8 mouse cellular contexts compared by ENCODE assay signal in genomic region chr4:101168189-101168778, GRCm38 (mm10).
DNase-seq lines count a peak whose midpoint lies in the region; ATAC-seq and TF ChIP-seq lines count a peak whose summit lies in the region.

No protein-coding gene starts in this region.

- peaks cover 28% of the 10 kb centered on the region for H3K36me3 ChIP-seq in hindbrain, postnatal 0 days (ENCODE audit: insufficient read depth, low read length)
- peaks cover 87% of the 10 kb centered on the region for H3K36me3 ChIP-seq in liver, embryonic 12.5 days
- H3K36me3 ChIP-seq in neural tube, embryonic 13.5 days: peaks cover 41% of the 10 kb centered on the region

- H3K4me3 ChIP-seq in hindbrain, postnatal 0 days (ENCODE audit: low read length): no peak overlapping the region
- no peak overlapping the region for H3K4me3 ChIP-seq in liver, embryonic 12.5 days
- no peak overlapping the region for H3K4me3 ChIP-seq in neural tube, embryonic 13.5 days

- peak; percentile 90 for TF ChIP-seq CTCF in hindbrain, postnatal 0 days (IDR thresholded peaks at IDR 0.05; ENCODE audit: low read depth)

- peak; percentile 90 for ATAC-seq in hindbrain, postnatal 0 days
- peak; percentile 48; the same call in 1 of the 2 replicates for ATAC-seq in liver, embryonic 12.5 days
- peak; percentile 52 for ATAC-seq in neural tube, embryonic 13.5 days (ENCODE audit: low read depth)

- no peaks in the 10 kb centered on the region for H3K9me3 ChIP-seq in hindbrain, postnatal 0 days (ENCODE audit: low read length)
- no peaks in the 10 kb centered on the region for H3K9me3 ChIP-seq in liver, embryonic 12.5 days (replicated peaks)
- H3K9me3 ChIP-seq in neural tube, embryonic 13.5 days: no peaks in the 10 kb centered on the region

- H3K4me2 ChIP-seq in hindbrain, postnatal 0 days (ENCODE audit: low read depth, low read length): no peak overlapping the region
- no peak overlapping the region for H3K4me2 ChIP-seq in liver, embryonic 12.5 days
- no peak overlapping the region for H3K4me2 ChIP-seq in neural tube, embryonic 13.5 days

- WGBS in hindbrain, postnatal 0 days: 43% methylated on average over 6 of the region's 6 CpGs
- WGBS in liver, embryonic 12.5 days (ENCODE audit: insufficient replicate concordance): 51% methylated on average over 6 of the region's 6 CpGs
- WGBS in neural tube, embryonic 13.5 days: 46% methylated on average over 6 of the region's 6 CpGs

- H3K27ac ChIP-seq in hindbrain, postnatal 0 days: no peak overlapping the region
- no peak overlapping the region for H3K27ac ChIP-seq in liver, embryonic 12.5 days
- H3K27ac ChIP-seq in neural tube, embryonic 13.5 days (replicated peaks): no peak overlapping the region

- no peak overlapping the region for H3K9ac ChIP-seq in hindbrain, postnatal 0 days (replicated peaks; ENCODE audit: low read length)
- no peak overlapping the region for H3K9ac ChIP-seq in liver, embryonic 12.5 days
- no peak overlapping the region for H3K9ac ChIP-seq in neural tube, embryonic 13.5 days

- H3K27me3 ChIP-seq in hindbrain, postnatal 0 days (ENCODE audit: insufficient read depth, low read length): no peaks in the 10 kb centered on the region
- H3K27me3 ChIP-seq in liver, embryonic 12.5 days (replicated peaks): no peaks in the 10 kb centered on the region
- H3K27me3 ChIP-seq in neural tube, embryonic 13.5 days: no peaks in the 10 kb centered on the region

- H3K4me1 ChIP-seq in hindbrain, postnatal 0 days (ENCODE audit: insufficient read depth, low read length): peaks cover 3% of the 10 kb centered on the region; the same call in 1 of the 2 replicates
- peaks cover 9% of the 10 kb centered on the region; the same call in 1 of the 2 replicates for H3K4me1 ChIP-seq in liver, embryonic 12.5 days
- no peaks in the 10 kb centered on the region for H3K4me1 ChIP-seq in neural tube, embryonic 13.5 days (replicated peaks)

- peak; percentile 56 for DNase-seq in layer of hippocampus, adult 11-12 months (ENCODE audit: low spot score)
- no peak for DNase-seq in layer of hippocampus, postnatal 25 days (ENCODE audit: extremely low spot score in 1 of 2, low spot score in 1 of 2)
- peak; percentile 16 for DNase-seq in WW6 (ENCODE audit: low read depth, low spot score)
- peak; percentile 26 for DNase-seq in embryo, embryonic 9.5 days (ENCODE audit: extremely low spot score)
- DNase-seq in hindbrain, postnatal 0 days (ENCODE audit: low spot score): peak; percentile 86
- no peak for DNase-seq in right cerebral cortex, postnatal 36 days (ENCODE audit: low spot score in 2 of 2)

Comparison
In these comparisons a context has a peak if more than half of its experiments do, and no peak if none do; other contexts are left out.
1. DNase-seq: peak in layer of hippocampus, adult 11-12 months (single experiment), WW6 (single experiment), embryo, embryonic 9.5 days (single experiment) and hindbrain, postnatal 0 days (single experiment); none in layer of hippocampus, postnatal 25 days (0 of 2) and right cerebral cortex, postnatal 36 days (0 of 2).
2. Peak in every context shown above with its lines, with median percentiles within 50 percentile points of each other: ATAC-seq.